Mouse (Mus musculus): Measurements from ENCODE around the gene Kif1b. TPM values are rescaled to one million over a fixed set of nuclear protein-coding genes. Genes with fewer than 3 reads are reported as not detected.

Kif1b gene
- polyA plus RNA-seq, 1 experiment from 2014 or later = 15.2 TPM

DNA sequence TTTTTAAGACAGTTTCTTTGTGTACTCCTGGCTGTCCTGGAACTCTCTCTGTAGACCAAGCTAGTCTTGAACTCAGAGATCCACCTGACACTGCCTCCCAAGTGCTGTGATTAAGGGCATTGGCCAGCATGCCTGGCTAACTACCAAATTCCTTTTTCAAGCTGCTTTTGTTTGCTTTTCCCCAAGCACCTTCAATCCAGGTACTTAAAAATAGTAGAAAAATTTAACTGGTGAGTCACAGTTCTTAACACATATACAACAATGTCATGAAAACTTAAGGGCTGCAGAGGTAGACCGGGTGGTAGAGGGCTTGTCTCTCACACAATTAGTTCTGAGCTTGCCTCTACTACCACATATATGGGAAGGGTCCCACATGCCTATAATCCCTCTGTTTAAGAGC lies 58.2 kb downstream of the Kif1b start:
- ATAC-seq = no peak
- no peaks in the 10 kb centered on the region for H3K27me3 ChIP-seq (replicated peaks; ENCODE audit: control insufficient read depth, insufficient read depth, low read length)
- H3K9me3 ChIP-seq (ENCODE audit: control insufficient read depth) = no peaks in the 10 kb centered on the region
- TF ChIP-seq CTCF (IDR thresholded peaks at IDR 0.05; ENCODE audit: low read depth) = no peak
- peaks cover 58% of the 10 kb centered on the region for H3K36me3 ChIP-seq (ENCODE audit: control insufficient read depth, insufficient read depth)
- WGBS = 74% methylated on average over 1 of the region's 1 CpGs
- H3K4me1 ChIP-seq (replicated peaks; ENCODE audit: control insufficient read depth, insufficient read depth, low read length) = no peaks in the 10 kb centered on the region
- H3K4me3 ChIP-seq (ENCODE audit: low read depth, low read length) = no peak overlapping the region
- H3K9ac ChIP-seq (ENCODE audit: low read depth, low read length) = no peak overlapping the region
- no peak overlapping the region for H3K4me2 ChIP-seq (replicated peaks; ENCODE audit: low read depth)
- H3K27ac ChIP-seq (ENCODE audit: low read depth, low read length) = no peak overlapping the region

- no peaks in the 10 kb centered on the region for H3K9me3 ChIP-seq (ENCODE audit: control insufficient read depth)
- 76% methylated on average over 5 of the region's 5 CpGs for WGBS
- ATAC-seq = no peak
- H3K4me3 ChIP-seq (ENCODE audit: low read depth, low read length) = no peak overlapping the region
- H3K9ac ChIP-seq (ENCODE audit: low read depth, low read length) = no peak overlapping the region
- TF ChIP-seq CTCF (IDR thresholded peaks at IDR 0.05; ENCODE audit: low read depth) = no peak
- H3K36me3 ChIP-seq (ENCODE audit: control insufficient read depth, insufficient read depth) = peaks cover 64% of the 10 kb centered on the region
- H3K4me1 ChIP-seq (replicated peaks; ENCODE audit: control insufficient read depth, insufficient read depth, low read length) = no peaks in the 10 kb centered on the region
- H3K27me3 ChIP-seq (replicated peaks; ENCODE audit: control insufficient read depth, insufficient read depth, low read length) = no peaks in the 10 kb centered on the region
- no peak overlapping the region for H3K4me2 ChIP-seq (replicated peaks; ENCODE audit: low read depth)
- no peak overlapping the region for H3K27ac ChIP-seq (ENCODE audit: low read depth, low read length)
These were observed 59.7 kb downstream of the Kif1b start for GRCm38 (mm10) chr4:149247772-149248171.

- H3K27ac ChIP-seq (ENCODE audit: low read depth, low read length) = no peak overlapping the region
- WGBS = 84% methylated on average over 8 of the region's 8 CpGs
- TF ChIP-seq CTCF (IDR thresholded peaks at IDR 0.05; ENCODE audit: low read depth) = no peak
- no peaks in the 10 kb centered on the region for H3K4me1 ChIP-seq (replicated peaks; ENCODE audit: control insufficient read depth, insufficient read depth, low read length)
- H3K4me2 ChIP-seq (replicated peaks; ENCODE audit: low read depth) = no peak overlapping the region
- no peak overlapping the region for H3K9ac ChIP-seq (ENCODE audit: low read depth, low read length)
- peaks cover 63% of the 10 kb centered on the region for H3K36me3 ChIP-seq (ENCODE audit: control insufficient read depth, insufficient read depth)
- H3K27me3 ChIP-seq (replicated peaks; ENCODE audit: control insufficient read depth, insufficient read depth, low read length) = no peaks in the 10 kb centered on the region
- ATAC-seq = no peak
- H3K4me3 ChIP-seq (ENCODE audit: low read depth, low read length) = no peak overlapping the region
- no peaks in the 10 kb centered on the region for H3K9me3 ChIP-seq (ENCODE audit: control insufficient read depth)
These were observed 60.3 kb downstream of the Kif1b start for GRCm38 (mm10) chr4:149247156-149247633.

DNA sequence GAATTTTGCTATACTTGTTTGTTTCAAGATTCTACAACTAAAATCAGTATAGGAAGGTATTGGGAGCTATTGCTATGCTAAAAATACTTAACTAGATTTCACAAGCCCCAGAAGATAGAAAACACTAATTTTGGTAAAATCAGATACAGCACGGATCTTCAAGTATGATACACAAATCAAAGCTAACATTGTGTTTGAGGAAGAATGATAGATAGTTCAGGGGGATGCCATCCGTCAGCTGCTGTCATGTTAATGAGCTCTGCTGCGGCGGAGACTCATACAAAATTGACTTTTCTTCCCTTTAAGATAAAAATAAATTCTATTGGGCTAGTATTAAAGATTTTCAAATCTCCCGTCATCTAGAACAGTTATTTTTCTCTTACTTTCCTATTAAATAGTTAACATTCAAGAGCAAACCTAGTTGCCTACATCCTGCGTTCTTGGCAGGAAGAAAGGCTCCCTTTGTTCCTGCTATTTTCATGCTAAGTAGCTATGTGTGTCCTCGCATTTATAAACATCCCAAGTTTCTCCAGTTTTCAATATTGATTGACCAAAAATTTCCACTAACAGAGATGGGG lies 60.8 kb downstream of the Kif1b start:
- H3K4me2 ChIP-seq (replicated peaks; ENCODE audit: low read depth) = no peak overlapping the region
- H3K27ac ChIP-seq (ENCODE audit: low read depth, low read length) = no peak overlapping the region
- no peaks in the 10 kb centered on the region for H3K4me1 ChIP-seq (replicated peaks; ENCODE audit: control insufficient read depth, insufficient read depth, low read length)
- no peak overlapping the region for H3K9ac ChIP-seq (ENCODE audit: low read depth, low read length)
- H3K36me3 ChIP-seq (ENCODE audit: control insufficient read depth, insufficient read depth) = peaks cover 65% of the 10 kb centered on the region
- 78% methylated on average over 7 of the region's 7 CpGs for WGBS
- no peak for ATAC-seq
- H3K27me3 ChIP-seq (replicated peaks; ENCODE audit: control insufficient read depth, insufficient read depth, low read length) = no peaks in the 10 kb centered on the region
- no peaks in the 10 kb centered on the region for H3K9me3 ChIP-seq (ENCODE audit: control insufficient read depth)
- TF ChIP-seq CTCF (IDR thresholded peaks at IDR 0.05; ENCODE audit: low read depth) = no peak
- H3K4me3 ChIP-seq (ENCODE audit: low read depth, low read length) = no peak overlapping the region

- no peak for ATAC-seq
- TF ChIP-seq CTCF (IDR thresholded peaks at IDR 0.05; ENCODE audit: low read depth) = no peak
- WGBS = 93% methylated on average over 15 of the region's 15 CpGs
These were observed 70.5 kb downstream of the Kif1b start for GRCm38 (mm10) chr4:149237011-149237410.

DNA sequence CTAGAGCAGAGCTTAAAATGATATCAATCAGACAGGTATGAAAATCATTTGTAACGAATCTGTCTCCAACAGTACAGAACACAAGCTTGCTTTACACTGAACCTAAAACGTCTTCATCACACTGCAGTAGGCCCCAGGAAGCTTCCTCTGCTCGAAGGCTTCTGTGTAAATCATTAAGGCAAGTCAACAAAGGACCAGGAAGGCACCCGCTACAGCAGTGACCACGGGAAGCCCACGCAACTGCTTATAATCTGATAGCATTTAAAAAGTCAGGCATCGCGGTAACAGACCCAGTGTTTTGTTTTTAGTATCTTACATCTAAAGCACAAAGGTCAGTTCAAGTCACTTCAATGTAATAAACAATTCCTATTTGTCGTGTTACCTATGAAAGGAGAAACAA lies 73.6 kb downstream of the Kif1b start:
- no peak overlapping the region for H3K9ac ChIP-seq (ENCODE audit: low read depth, low read length)
- no peaks in the 10 kb centered on the region for H3K9me3 ChIP-seq (ENCODE audit: control insufficient read depth)
- no peaks in the 10 kb centered on the region for H3K4me1 ChIP-seq (replicated peaks; ENCODE audit: control insufficient read depth, insufficient read depth, low read length)
- WGBS = 27% methylated on average over 9 of the region's 9 CpGs
- H3K27me3 ChIP-seq (replicated peaks; ENCODE audit: control insufficient read depth, insufficient read depth, low read length) = no peaks in the 10 kb centered on the region
- peaks cover 28% of the 10 kb centered on the region for H3K36me3 ChIP-seq (ENCODE audit: control insufficient read depth, insufficient read depth)
- no peak overlapping the region for H3K4me3 ChIP-seq (ENCODE audit: low read depth, low read length)
- H3K4me2 ChIP-seq (replicated peaks; ENCODE audit: low read depth) = no peak overlapping the region
- no peak for TF ChIP-seq CTCF (IDR thresholded peaks at IDR 0.05; ENCODE audit: low read depth)
- H3K27ac ChIP-seq (ENCODE audit: low read depth, low read length) = no peak overlapping the region
- no peak for ATAC-seq

More at GRCm38 (mm10) chr4:149237011-149237410, 70.5 kb downstream of the Kif1b start:
- Histone ChIP-seq H3K4me1 (replicated peaks; ENCODE audit: control insufficient read depth, insufficient read depth, low read length) (no peaks in the 10 kb centered on the region), H3K4me2 (replicated peaks; ENCODE audit: low read depth) (no peak overlapping the region), H3K9me3 (ENCODE audit: control insufficient read depth) (no peaks in the 10 kb centered on the region), H3K36me3 (ENCODE audit: control insufficient read depth, insufficient read depth) (peaks cover 29% of the 10 kb centered on the region), H3K27me3 (replicated peaks; ENCODE audit: control insufficient read depth, insufficient read depth, low read length) (no peaks in the 10 kb centered on the region), H3K9ac (ENCODE audit: low read depth, low read length) (no peak overlapping the region), H3K27ac (ENCODE audit: low read depth, low read length) (peak overlapping the region; percentile 28; the same call in 1 of the 2 replicates), H3K4me3 (ENCODE audit: low read depth, low read length) (no peak overlapping the region)

Data from intestine, postnatal 0 days (tissue).